Mouse (Mus musculus) ES-E14 (cell line): ENCODE measurements around the gene Krt83. TPM values are rescaled to one million over a fixed set of nuclear protein-coding genes. Genes with fewer than 3 reads are reported as not detected.

ENCODE experiments used
- DNase-seq: peaks from one replicate; pipeline ENCODE4 v3.0.0-alpha.2; 2013; ENCODE audit warnings: low read depth, low spot score
- H3K27ac ChIP-seq: 2 replicates; pipeline ENCODE4 v1.5.1; 2012; ENCODE audit warnings: low read depth, mild to moderate bottlenecking, low read length, moderate library complexity, mixed read lengths; ENCODE audit not compliant: poor library complexity, insufficient read depth, severe bottlenecking
- H3K36me3 ChIP-seq: 2 replicates; pipeline ENCODE4 v1.6.1; 2012; ENCODE audit warnings: mild to moderate bottlenecking, low read length, moderate library complexity, mixed read lengths; ENCODE audit not compliant: control insufficient read depth, poor library complexity, insufficient read depth, severe bottlenecking
- H3K4me1 ChIP-seq, 2 experiments: fragments of 150-350 bp in 1 of 2; sonication (generic) in 1 of 2; 2 replicates each; pipeline ENCODE4 v1.6.1; 2012; ENCODE audit warnings: low read length in 2 of 2, mild to moderate bottlenecking in 1 of 2, mixed read lengths in 1 of 2; ENCODE audit not compliant: control insufficient read depth in 2 of 2, insufficient read depth in 2 of 2, poor library complexity in 1 of 2
- H3K4me3 ChIP-seq, 2 experiments: fragments of 150-350 bp in 1 of 2; sonication (generic) in 1 of 2; 2 replicates each; pipeline ENCODE4 v1.5.1; 2012; ENCODE audit warnings: low read length in 2 of 2, low read depth in 1 of 2, mild to moderate bottlenecking in 1 of 2, mixed read lengths in 1 of 2; ENCODE audit not compliant: insufficient read depth in 1 of 2, poor library complexity in 1 of 2, severe bottlenecking in 1 of 2
- H3K9ac ChIP-seq: 2 replicates; pipeline ENCODE4 v1.6.1; 2012; ENCODE audit warnings: low read depth, mild to moderate bottlenecking, low read length, mixed read lengths; ENCODE audit not compliant: poor library complexity, insufficient read depth, severe bottlenecking
- H3K9me3 ChIP-seq: fragments of 150-350 bp; sonication (generic); 2 replicates; pipeline ENCODE4 v1.6.1; 2012; ENCODE audit warnings: low read depth, mild to moderate bottlenecking, low read length; ENCODE audit not compliant: control insufficient read depth, insufficient read depth
- CHD2 ChIP-seq: IDR thresholded peaks from 2 replicates; pipeline ENCODE4 v1.6.1; 2014; ENCODE audit warnings: mild to moderate bottlenecking, low read depth, low read length, inconsistent platforms
- HCFC1 ChIP-seq: IDR thresholded peaks from 2 replicates; pipeline ENCODE4 v1.6.1; 2012; ENCODE audit warnings: low read length, inconsistent platforms, borderline replicate concordance; ENCODE audit not compliant: insufficient read depth
- MAFK ChIP-seq: IDR thresholded peaks from 2 replicates; pipeline ENCODE4 v1.6.1; 2014; ENCODE audit warnings: mild to moderate bottlenecking, low read depth, low read length, inconsistent platforms; ENCODE audit not compliant: insufficient read depth
- ZC3H11A ChIP-seq: IDR thresholded peaks from 2 replicates; pipeline ENCODE4 v1.6.1; 2012; ENCODE audit warnings: low read depth, mild to moderate bottlenecking, inconsistent platforms, low read length, borderline replicate concordance
- ZNF384 ChIP-seq: IDR thresholded peaks from 2 replicates; pipeline ENCODE4 v1.6.1; 2012; ENCODE audit warnings: low read depth, low read length, inconsistent platforms
- in situ Hi-C, 2 experiments: fragments of 600-800 bp; cut with MboI; formaldehyde crosslinking; loops; one replicate each; pipeline ENCODE4 v1.15.1; 2025; ENCODE audit warnings: low sequenced_read_pairs in 2 of 2, inconsistent platforms in 1 of 2; ENCODE audit not compliant: unreplicated experiment in 2 of 2
- total RNA-seq: library from RNA; depleted of rRNA; stranded (reverse); fragments of 300-350 nt; gene quantifications from 2 replicates; pipeline ENCODE4 v1.2.3, GENCODE M21; 2012

The Krt83 gene
- total RNA-seq, 1 experiment = not detected

DNA sequence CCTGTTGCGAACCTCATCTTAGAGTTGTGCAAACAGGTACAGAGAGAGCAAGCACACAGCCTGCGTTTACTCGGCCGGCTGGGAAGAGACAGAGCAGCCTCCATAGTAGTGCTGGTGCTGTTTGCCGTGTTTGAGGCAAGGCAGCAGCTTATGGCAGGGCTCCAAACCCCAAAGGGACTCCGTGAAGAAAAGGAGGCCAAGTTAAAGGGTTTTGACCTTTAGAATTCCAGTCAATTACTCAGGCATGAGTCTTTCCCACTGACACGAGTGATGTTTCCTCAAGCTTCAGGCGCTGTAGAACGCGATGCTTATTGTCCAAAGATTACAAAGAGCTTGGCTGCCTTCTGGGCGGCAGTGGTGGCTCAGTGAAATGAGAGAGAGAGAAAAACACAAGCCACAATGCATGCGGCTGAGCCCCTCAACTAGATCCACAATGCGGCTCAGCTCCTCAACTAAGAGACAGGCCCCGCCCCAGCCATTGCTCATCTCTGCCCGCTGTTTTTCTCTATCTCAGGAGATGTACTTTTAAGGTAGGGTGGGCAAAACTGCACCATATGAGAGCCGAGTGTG lies 32.9 kb downstream of the Krt83 start:
- no peak overlapping the region for H3K4me3 ChIP-seq
- H3K4me1 ChIP-seq = no peaks in the 10 kb centered on the region; a peak in 1 of 4 replicates
- no peak for DNase-seq
- no peak overlapping the region for H3K9ac ChIP-seq
- H3K9me3 ChIP-seq = no peaks in the 10 kb centered on the region
- in situ Hi-C loops = no loop called here
- no peaks in the 10 kb centered on the region for H3K36me3 ChIP-seq
- TF ChIP-seq ZC3H11A = no peak
- TF ChIP-seq ZNF384 = no peak
- no peak for TF ChIP-seq MAFK
- no peak for TF ChIP-seq HCFC1
- TF ChIP-seq CHD2 = no peak
- H3K27ac ChIP-seq = no peak overlapping the region

DNA sequence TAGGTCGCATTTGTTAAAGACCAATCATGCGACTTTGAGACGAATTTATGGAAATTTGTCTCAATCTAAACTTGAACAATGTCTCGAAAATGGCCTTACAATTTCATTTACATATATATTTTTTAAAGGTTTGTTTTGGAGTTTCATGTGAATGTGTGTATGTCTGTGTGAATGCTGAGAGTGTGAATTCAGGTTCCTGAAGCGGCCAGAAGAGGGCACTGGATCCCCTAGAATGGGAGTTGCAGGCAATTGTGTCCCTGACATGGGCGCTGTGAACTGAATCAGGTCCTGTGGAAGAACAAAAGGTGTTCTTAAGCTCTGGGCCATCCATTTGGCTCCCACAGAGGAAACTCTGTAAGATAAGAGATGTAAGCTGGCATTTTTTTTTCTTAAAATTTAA lies 35.4 kb downstream of the Krt83 start:
- no peak overlapping the region for H3K9ac ChIP-seq
- H3K27ac ChIP-seq = no peak overlapping the region
- DNase-seq = no peak
- H3K4me1 ChIP-seq = no peaks in the 10 kb centered on the region; a peak in 1 of 4 replicates
- in situ Hi-C loops = no loop called here
- no peak overlapping the region for H3K4me3 ChIP-seq
- no peaks in the 10 kb centered on the region for H3K36me3 ChIP-seq
- H3K9me3 ChIP-seq = no peaks in the 10 kb centered on the region
- TF ChIP-seq ZC3H11A (no peak), CHD2 (no peak), ZNF384 (no peak), MAFK (no peak), HCFC1 (no peak)

DNA sequence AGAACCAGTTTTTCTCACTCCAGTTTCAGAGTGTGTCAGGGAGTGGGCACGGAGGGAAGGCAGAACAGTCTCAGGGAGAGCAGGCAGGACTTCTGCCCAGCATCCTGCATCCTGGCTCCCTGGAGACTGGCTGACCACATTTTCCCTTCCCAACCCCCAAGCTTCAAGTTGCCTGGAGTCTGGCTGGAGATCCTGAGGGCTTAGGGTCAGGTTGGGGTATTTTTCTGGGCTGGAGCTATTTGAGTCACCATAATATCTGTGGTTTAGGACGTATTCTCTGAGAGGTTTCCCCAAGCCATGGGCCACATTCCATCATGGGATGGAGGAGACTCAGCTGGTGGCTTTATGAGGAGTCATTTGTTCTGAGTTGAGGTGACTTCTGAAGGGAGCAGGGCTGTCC lies 36.0 kb downstream of the Krt83 start:
- no peak overlapping the region for H3K27ac ChIP-seq
- no peak overlapping the region for H3K9ac ChIP-seq
- H3K9me3 ChIP-seq = no peaks in the 10 kb centered on the region
- DNase-seq = no peak
- no peak overlapping the region for H3K4me3 ChIP-seq
- in situ Hi-C loops = no loop called here
- no peaks in the 10 kb centered on the region for H3K36me3 ChIP-seq
- TF ChIP-seq ZC3H11A = no peak
- TF ChIP-seq CHD2 = no peak
- TF ChIP-seq ZNF384 = no peak
- no peak for TF ChIP-seq HCFC1
- TF ChIP-seq MAFK = no peak
- H3K4me1 ChIP-seq = no peaks in the 10 kb centered on the region; a peak in 1 of 4 replicates

DNA sequence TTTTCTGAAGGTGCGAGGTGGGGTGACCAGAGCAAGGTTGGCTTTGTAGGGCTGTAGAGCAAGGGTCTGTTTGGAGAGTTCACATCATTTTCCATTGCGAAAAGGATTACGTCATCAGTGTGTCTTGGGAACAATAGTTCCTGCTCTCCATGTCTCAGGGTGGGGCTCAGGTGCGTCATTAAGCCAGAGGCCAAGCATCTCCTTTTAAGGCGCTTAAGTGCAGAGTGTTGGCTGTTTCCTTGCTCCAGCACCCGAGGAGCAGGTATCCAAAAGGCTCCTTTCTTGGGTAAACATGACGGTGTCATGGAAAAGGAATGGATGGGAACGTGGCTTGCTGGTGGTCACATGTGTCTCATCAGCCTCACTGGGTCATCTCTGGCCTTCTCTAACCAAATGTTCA lies 36.5 kb downstream of the Krt83 start:
- TF ChIP-seq ZC3H11A (no peak), ZNF384 (no peak), HCFC1 (no peak), CHD2 (no peak), MAFK (no peak)
- H3K9me3 ChIP-seq = no peaks in the 10 kb centered on the region
- H3K4me3 ChIP-seq = no peak overlapping the region
- no peak overlapping the region for H3K27ac ChIP-seq
- no peaks in the 10 kb centered on the region for H3K36me3 ChIP-seq
- in situ Hi-C loops = no loop called here
- H3K9ac ChIP-seq = no peak overlapping the region
- H3K4me1 ChIP-seq = no peaks in the 10 kb centered on the region; a peak in 1 of 4 replicates
- no peak for DNase-seq
